Mouse (Mus musculus) layer of hippocampus, adult 9-10 months (tissue): ENCODE results near the gene Cntnap1.
"Not testable (repeated sequence)": the region's sequence is repeated elsewhere in the genome, so short reads cannot be mapped to it uniquely, and the experiment has no call there.

Experiments
- DNase-seq: peaks from one replicate; pipeline ENCODE4 v3.0.0; 2022; ENCODE audit warnings: low spot score

The Cntnap1 gene

GRCm38 (mm10) chr11:101170354-101170810, at the start of gene Cntnap1:
Gene Cntnap1, plus strand, starts transcription at chr11:101170523.
- no peak for DNase-seq

- no peak for DNase-seq
Observed at GRCm38 (mm10) chr11:101120545-101121188, 49.7 kb upstream of the Cntnap1 start.

GRCm38 (mm10) chr11:101124494-101124893, 45.8 kb upstream of the Cntnap1 start:
- not testable (repeated sequence) for DNase-seq

GRCm38 (mm10) chr11:101125008-101125407, 45.3 kb upstream of the Cntnap1 start:
- DNase-seq = not testable (repeated sequence)

GRCm38 (mm10) chr11:101127075-101127474, 43.2 kb upstream of the Cntnap1 start:
- DNase-seq = no peak

GRCm38 (mm10) chr11:101128996-101129577, 41.2 kb upstream of the Cntnap1 start:
- no peak for DNase-seq

GRCm38 (mm10) chr11:101130056-101130756, 40.1 kb upstream of the Cntnap1 start:
- no peak for DNase-seq

GRCm38 (mm10) chr11:101131187-101131586, 39.1 kb upstream of the Cntnap1 start:
- no peak for DNase-seq

GRCm38 (mm10) chr11:101131701-101132100, 38.6 kb upstream of the Cntnap1 start:
- no peak for DNase-seq

- no peak for DNase-seq
Observed at GRCm38 (mm10) chr11:101133037-101133436, 37.3 kb upstream of the Cntnap1 start.

GRCm38 (mm10) chr11:101134217-101134865, 36.0 kb upstream of the Cntnap1 start:
- no peak for DNase-seq

- DNase-seq = no peak
Observed at GRCm38 (mm10) chr11:101137000-101137399, 33.3 kb upstream of the Cntnap1 start.

GRCm38 (mm10) chr11:101138536-101139181, 31.7 kb upstream of the Cntnap1 start:
- DNase-seq = no peak

- DNase-seq = no peak
Observed at GRCm38 (mm10) chr11:101140164-101140819, 30.0 kb upstream of the Cntnap1 start.

- DNase-seq = no peak
Observed at GRCm38 (mm10) chr11:101141088-101141487, 29.2 kb upstream of the Cntnap1 start.

GRCm38 (mm10) chr11:101142215-101142967, 27.9 kb upstream of the Cntnap1 start:
- no peak for DNase-seq

- DNase-seq = no peak
Observed at GRCm38 (mm10) chr11:101143338-101144225, 26.7 kb upstream of the Cntnap1 start.

- DNase-seq = no peak
Observed at GRCm38 (mm10) chr11:101146377-101146776, 23.9 kb upstream of the Cntnap1 start.

GRCm38 (mm10) chr11:101148751-101149150, 21.6 kb upstream of the Cntnap1 start:
- no peak for DNase-seq
